Mouse (Mus musculus): ENCODE measurements at regions not wholly inside any gene's neighbourhood (a gene's known extent, or its start where the extent isn't known, plus 50 kb on each side); places are given as distances from the start of the nearest gene placed in this dataset.

DNA sequence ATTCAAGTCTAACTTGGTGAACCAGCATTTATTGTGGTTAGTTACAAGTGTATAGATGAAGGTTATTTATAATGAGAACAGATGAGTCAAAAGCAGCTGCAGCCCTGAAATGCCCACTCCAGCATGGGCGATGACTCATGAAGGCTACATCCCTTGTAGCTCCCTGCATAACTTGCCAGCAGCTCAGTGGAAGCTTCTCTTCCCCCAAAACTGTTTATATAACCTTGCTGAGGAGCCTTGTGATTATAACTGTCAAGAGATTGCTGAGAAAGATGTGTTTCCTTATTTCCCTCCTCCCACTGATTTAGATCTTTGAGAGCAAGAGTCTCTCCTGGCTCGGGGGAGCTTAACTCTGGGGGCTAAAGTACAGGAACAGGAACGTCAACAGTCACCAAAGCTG, 382.8 kb downstream of the Dnajb9 start:
- Histone ChIP-seq H3K4me3 (no peak overlapping the region), H3K27ac (peak overlapping the region; percentile 68)
- no peak for TF ChIP-seq CTCF (conservative IDR thresholded peaks at IDR 0.05)
- DNase-seq (ENCODE audit: low spot score in 2 of 2), result peak in 1 of 2 experiments; percentile 67

- Histone ChIP-seq H3K4me3 (no peak overlapping the region), H3K27ac (no peak overlapping the region)
- TF ChIP-seq CTCF (conservative IDR thresholded peaks at IDR 0.05), result peak; percentile 90
- peak; percentile 48 to 59 for DNase-seq (ENCODE audit: low spot score in 2 of 2)
These were observed 396.6 kb downstream of the Dnajb9 start for GRCm38 (mm10) chr12:43813559-43813958.

DNA sequence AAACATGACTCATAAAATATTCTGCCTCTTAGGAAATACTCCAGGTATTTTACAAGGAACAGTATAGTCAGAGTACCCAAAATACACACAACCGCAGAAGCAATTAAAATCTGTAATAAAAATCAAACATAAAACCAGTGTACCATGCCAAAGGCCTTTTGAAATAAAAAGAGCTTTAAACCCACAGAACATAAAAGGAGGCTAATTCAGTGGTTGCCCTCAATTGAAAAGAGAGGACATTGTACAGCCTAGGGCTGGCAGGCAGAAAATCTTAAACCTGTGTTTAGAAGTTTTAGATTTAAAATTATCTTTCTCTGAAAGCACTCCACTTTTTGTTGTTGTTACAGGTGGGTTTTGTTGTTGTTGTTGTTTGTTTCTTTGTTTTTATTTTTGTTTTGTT, 437.4 kb downstream of the Dnajb9 start:
- no peak for DNase-seq (ENCODE audit: low spot score in 2 of 2)
- H3K4me3 ChIP-seq, result no peak overlapping the region
- TF ChIP-seq CTCF (conservative IDR thresholded peaks at IDR 0.05), result no peak
- no peak overlapping the region for H3K27ac ChIP-seq

DNA sequence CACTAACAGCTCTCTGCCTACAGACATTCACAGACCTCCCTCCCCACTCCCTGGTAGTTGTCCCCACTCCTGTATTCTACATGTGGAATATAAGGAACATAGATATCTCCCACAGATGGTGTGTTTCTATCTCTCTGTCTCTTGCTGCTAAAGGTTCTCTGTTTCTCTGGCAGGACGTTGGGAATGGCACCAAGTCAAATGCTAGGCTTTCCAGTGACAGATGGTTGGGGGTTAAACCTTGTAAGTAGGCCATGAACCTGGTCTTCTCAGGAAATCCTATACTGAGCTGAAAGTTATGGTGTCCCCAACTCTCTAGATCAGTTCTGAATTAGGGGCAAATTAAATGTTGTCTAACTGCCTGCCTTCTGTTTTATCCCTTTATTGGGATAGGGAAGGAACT, 448.0 kb downstream of the Dnajb9 start:
- H3K27ac ChIP-seq, result no peak overlapping the region
- DNase-seq (ENCODE audit: low spot score in 2 of 2), result no peak
- H3K4me3 ChIP-seq, result no peak overlapping the region
- TF ChIP-seq CTCF (conservative IDR thresholded peaks at IDR 0.05), result no peak

Measured in layer of hippocampus, adult 2 months (tissue).